Mouse (Mus musculus) embryo, embryonic 11.5 days (tissue): ENCODE results near the gene Chrna9.
"Not testable (repeated sequence)": the region's sequence is repeated elsewhere in the genome, so short reads cannot be mapped to it uniquely, and the experiment has no call there.

Experiments
- DNase-seq: peaks from one replicate; pipeline ENCODE4 v3.0.0-alpha.2; 2012; ENCODE audit warnings: low read depth, low spot score

Gene Chrna9

GRCm38 (mm10) chr5:65956144-65957008 lies 21.7 kb downstream of the Chrna9 start:
- no peak for DNase-seq

DNA sequence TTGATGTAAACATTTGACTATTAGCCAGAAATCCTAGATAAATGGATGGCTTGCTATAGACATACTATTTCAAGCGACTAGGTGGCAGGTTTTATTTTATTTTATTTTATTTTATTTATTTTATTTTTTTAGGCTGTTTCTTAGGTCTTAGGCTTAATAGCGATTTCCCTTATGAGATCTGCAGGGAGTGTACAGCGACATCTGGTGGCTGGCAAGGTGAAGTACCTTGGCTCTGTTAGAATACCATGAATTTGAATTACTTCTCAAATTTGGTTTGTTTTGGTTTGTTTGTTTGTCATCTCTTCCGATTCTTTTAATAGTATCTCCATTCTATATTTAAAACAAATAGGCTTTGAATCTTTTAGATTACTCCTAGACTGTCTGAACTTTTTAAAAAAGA lies 23.9 kb downstream of the Chrna9 start:
- DNase-seq = no peak

- DNase-seq = no peak
Observed at GRCm38 (mm10) chr5:65959893-65960596, 25.3 kb downstream of the Chrna9 start.

- DNase-seq = no peak
Observed at GRCm38 (mm10) chr5:65960597-65960950, 25.9 kb downstream of the Chrna9 start.

DNA sequence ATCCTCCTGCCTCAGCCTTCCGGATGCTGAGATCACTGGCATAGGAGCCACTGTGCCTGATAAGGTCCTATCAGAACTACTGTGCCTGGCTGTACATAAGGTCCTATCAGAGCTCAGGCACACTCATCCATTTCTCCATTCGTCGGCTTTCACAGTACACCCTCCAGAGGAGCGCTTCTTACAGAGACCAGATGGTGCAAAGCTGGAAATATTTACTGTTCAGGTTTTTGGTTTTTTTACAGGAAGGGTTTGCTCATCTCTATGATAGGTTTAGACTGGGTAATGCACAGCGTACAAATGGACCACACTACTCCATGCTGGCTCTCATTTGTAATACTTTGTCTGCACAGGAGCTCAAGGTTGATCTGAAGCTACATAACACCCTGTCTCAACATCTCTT lies 28.6 kb downstream of the Chrna9 start:
- DNase-seq = no peak

- no peak for DNase-seq
Observed at GRCm38 (mm10) chr5:65965771-65966279, 31.1 kb downstream of the Chrna9 start.

GRCm38 (mm10) chr5:65967091-65967490 lies 32.4 kb downstream of the Chrna9 start:
- DNase-seq = no peak

DNA sequence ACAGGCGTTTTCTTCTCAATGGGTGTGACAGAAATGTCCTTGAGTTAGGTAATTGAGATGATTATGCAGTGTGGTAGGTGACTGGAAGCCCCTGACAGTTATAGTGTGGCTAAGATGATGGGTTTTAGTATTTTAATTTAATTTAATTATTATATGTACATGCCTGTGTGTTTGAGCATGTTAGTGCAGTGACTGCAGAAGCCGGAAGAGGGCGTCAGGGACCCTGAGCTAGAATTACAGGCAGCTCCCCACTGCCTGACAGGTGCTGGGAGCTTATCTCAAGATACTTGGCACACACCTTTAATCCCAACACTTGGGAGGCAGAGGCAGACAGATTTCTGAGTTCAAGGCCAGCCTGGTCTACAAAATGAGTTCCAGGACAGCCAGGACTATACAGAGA lies 33.3 kb downstream of the Chrna9 start:
- DNase-seq = no peak

DNA sequence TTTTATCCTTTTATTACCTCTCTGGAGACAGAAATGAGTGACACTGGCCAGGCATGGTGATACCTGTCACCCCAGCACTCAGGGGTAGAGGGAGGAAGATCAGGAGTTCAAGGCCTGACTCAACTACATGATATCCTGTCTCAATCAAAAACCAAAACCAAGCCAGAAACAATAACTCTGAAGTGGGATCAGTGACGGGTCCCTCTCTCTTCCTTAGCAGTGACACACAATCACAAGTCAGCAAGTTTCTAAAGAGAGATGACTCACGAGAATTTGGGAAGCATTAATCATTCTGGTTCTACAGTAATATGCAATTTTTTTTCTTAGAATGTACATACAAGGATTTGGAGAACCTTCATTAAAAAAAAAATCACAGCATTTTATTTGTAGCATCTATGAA lies 38.5 kb downstream of the Chrna9 start:
- no peak for DNase-seq

DNA sequence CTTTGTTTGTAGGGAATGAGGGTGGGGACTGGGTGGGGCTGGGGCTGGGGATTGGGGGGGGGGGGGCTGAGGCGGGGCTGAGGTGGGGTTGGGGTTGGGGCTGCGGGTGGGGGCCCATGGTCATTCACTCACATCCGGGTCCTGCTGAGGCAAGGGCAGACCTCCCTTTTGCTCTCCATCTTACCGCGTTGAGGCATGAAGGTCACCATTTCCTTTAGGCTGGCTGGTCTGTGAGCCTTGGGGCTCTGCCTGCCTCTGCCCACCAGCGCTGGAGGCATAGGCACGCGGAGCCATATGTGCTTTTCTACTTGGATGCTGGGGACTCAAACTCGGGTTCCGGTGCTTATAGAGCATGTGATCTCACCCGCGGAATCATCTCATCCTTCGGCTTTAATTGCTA lies 41.0 kb downstream of the Chrna9 start:
- DNase-seq = no peak

- no peak for DNase-seq
Observed at GRCm38 (mm10) chr5:65986426-65986825, 51.7 kb downstream of the Chrna9 start.

DNA sequence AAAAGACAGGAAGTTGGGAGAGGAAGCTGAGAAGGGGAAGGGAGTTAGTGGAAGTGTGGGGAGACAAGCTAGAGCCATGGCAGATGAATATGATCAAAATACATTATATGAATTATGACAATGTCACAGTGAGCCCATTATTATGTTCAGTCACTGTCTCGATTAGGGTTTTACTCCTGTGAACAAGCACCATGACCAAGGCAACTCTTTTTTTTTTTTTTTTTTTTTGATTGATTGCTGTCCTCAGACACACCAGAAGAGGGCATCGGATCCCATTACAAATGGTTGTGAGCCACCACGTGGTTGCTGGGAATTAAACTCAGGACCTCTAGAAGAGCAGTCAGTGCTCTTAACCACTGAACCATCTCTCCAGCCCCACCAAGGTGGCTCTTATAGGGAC lies 52.3 kb downstream of the Chrna9 start:
- DNase-seq = not testable (repeated sequence)

DNA sequence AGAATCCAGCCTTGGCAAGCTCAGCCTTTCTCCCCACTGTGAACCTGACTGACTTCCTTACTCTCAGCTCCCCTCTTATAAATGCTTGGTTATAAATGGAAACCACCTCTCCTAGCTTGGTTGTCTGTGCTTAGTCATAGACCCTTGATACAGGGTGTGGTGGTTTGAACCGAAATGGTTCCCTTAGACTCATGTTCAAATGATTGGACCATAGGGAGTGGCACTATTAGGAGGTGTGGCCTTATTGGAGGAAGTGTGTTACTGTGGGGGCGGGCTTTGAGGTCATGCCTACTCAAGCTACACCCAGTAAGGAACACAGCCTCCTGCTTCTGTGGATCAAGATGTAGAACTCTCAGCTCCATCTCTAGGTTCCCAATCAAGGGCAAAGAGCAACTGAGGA lies 56.5 kb downstream of the Chrna9 start:
- no peak for DNase-seq

- no peak for DNase-seq
Observed at GRCm38 (mm10) chr5:65994643-65995042, 59.9 kb downstream of the Chrna9 start.

DNA sequence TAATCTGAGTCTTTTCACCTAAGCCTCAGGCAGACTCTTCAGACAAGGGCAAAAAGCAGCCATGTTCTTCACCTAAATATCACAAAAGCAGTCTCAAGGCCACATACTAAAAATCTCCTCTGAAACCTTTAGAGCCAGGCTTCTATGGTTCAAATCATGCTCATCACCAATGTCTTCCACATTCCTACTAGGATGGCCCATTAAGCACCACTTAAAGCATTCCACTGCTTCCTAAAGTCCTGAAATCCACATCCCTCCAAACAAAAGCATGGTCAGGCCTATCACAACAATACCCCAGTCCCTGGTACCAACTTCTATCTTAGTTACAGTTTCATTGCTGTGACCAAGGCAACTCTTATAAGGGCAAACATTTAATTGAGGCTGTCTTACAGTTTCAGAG lies 63.1 kb downstream of the Chrna9 start:
- no peak for DNase-seq

DNA sequence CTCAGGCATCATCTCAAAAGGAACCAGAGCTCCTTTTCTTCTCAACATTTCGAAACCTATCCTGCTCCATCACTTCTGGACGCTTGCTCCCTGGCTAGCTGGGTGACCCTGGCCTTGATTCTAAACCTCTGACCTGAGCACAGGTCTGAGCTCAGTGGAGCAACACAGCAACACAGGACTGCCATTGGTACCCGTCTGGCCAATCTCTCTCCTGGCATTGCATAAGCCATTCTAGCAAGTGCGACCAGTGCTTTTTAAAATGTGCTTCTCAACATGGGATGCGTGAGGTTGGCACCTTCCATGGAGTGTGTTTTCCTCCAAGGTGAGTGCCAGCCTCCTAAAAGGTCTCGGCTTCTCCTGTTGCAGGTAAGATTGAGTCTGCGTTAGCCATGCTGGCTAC lies 64.4 kb downstream of the Chrna9 start:
- DNase-seq = no peak

DNA sequence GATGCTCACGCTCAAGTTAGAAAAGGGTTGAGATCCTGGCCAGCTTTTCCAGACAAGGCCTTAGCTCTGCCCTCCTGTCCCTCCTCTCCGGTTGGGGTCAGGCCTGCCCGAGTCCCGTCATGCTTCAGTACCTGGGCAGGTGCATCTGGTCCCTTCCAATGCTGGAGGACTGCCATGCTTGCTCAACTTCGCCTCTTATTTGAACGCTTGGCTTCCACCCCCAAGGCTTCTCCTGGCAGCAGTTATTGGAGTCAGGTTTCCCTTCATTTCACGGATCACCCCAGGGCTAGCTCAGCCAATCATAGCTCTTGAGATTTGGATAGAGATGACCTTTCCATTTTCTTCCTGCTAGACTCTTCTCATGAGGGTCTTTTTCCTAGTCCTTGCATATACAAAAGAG lies 65.4 kb downstream of the Chrna9 start:
- DNase-seq = no peak

GRCm38 (mm10) chr5:66000567-66001125 lies 65.9 kb downstream of the Chrna9 start:
- DNase-seq = no peak

- no peak for DNase-seq
Observed at GRCm38 (mm10) chr5:66001232-66001631, 66.5 kb downstream of the Chrna9 start.

DNA sequence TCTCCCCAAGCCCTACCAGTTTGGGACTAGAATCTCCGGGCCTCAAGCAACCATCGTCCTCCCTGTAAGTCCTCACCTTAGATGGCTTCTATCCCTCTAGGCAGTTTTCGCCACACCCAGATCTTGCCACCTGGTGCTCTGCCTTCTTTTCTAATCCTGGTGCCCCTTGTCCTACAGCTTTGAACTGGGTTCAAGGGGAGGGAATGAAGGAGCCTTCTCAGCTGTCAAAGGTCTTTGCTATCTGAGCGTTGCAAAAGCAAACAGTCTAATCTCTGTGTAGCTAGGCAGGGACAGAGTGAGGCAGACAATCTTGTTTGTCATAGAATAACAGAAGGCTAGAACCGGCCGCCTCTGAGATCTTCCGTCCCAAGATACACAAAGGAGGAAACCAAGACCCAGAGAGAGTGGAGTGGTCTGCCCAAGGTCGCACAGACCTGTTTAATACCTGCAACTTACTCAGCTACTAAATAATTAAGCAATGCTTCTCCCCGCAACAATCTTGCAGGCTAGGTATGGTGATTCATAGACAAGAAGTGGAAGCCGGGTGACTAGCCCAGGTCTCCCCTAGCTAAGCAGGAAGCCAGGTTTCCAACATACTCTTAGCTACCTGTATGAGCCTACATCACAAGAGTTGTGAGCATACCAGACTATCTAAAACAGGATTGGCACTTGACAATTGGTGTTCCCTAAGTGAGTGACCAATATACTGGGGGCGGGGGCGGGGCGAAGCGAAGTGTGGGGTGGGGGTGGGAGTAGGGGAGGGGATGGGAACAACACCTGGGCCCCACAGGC lies 69.6 kb downstream of the Chrna9 start, which contains the start of gene 9130230L23Rik:
Gene 9130230L23Rik (minus strand): TSS at position 152 of the 792 bp plus-strand sequence.
- no peak for DNase-seq

GRCm38 (mm10) chr5:66005041-66005678 lies 70.4 kb downstream of the Chrna9 start:
- no peak for DNase-seq
